Mouse (Mus musculus): ENCODE results near the gene Nelfe. TPM values are rescaled to one million over a fixed set of nuclear protein-coding genes. Genes with fewer than 3 reads are reported as not detected.

Gene Nelfe
- polyA plus RNA-seq, 2 experiments = 37.5 to 42.7 TPM

DNA sequence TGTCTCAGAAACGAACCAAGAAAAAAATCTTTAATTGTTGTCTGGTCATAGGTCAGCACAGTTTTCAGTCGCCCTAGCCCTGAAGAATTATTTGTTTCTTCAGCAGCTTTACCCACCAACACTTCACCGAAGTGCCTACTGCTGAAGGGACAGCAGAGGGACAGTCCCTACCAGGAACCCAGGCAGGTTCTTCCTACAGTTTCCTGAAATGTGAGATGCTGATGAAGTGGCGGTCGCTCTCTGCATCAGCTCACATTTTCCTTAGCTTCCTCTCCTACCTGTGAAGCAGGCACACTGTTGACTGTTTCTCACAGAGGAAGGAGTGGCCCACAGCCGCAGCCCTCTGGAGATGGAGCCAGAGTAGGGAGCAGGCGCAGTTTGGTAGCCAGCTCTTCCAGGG, 15.8 kb downstream of the Nelfe start:
- Histone ChIP-seq H3K36me3 (replicated peaks; ENCODE audit: control insufficient read depth, insufficient read depth, low read depth) (no peaks in the 10 kb centered on the region), H3K9me3 (ENCODE audit: control insufficient read depth, low read length) (no peaks in the 10 kb centered on the region), H3K27me3 (ENCODE audit: control insufficient read depth, insufficient read depth, low read length) (no peaks in the 10 kb centered on the region), H3K4me2 (ENCODE audit: low read depth) (no peak overlapping the region), H3K9ac (replicated peaks) (no peak overlapping the region), H3K4me3 (ENCODE audit: insufficient read depth in 1 of 2, low read depth in 2 of 2, low read length in 2 of 2) (no peak overlapping the region), H3K27ac (no peak overlapping the region), H3K4me1 (replicated peaks; ENCODE audit: control insufficient read depth in 2 of 2, insufficient read depth in 2 of 2, low read length in 1 of 2) (peaks cover 0 to 2% of the 10 kb centered on the region in 2 experiments; a peak in 1 of 4 replicates)
- DNase-seq (ENCODE audit: low read depth in 3 of 3, low spot score in 3 of 3) (no peak), ATAC-seq (ENCODE audit: insufficient read depth) (no peak)
- WGBS (ENCODE audit: insufficient replicate concordance) = 40% methylated on average over 7 of the region's 7 CpGs
- TF ChIP-seq EP300 (IDR thresholded peaks at IDR 0.05; ENCODE audit: low read depth) = no peak
- no peak for TF ChIP-seq CTCF (IDR thresholded peaks at IDR 0.05; ENCODE audit: low read depth)

DNA sequence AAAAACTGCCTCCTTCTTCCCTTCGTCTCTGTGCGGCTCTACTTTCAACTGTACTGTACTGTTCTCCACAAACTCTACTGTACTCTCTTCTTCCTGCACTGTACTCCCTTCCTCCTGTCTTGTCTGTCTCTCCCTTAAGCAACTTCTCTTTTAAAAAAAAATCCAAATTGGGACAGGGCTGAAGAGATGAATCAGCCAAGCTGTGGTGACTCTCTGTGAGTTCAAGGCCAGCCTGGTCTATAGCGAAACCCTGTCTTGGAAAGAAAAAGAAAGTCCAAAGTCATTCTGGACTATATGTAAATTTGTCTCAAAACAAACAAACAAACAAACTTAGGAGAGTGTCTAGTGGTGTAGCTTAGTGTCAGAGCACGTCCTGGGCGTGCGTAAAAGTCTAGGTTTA, 24.1 kb downstream of the Nelfe start:
- 73% methylated on average over 6 of the region's 6 CpGs for WGBS (ENCODE audit: insufficient replicate concordance)
- Histone ChIP-seq H3K27me3 (ENCODE audit: control insufficient read depth, insufficient read depth, low read length) (no peaks in the 10 kb centered on the region), H3K9me3 (ENCODE audit: control insufficient read depth, low read length) (no peaks in the 10 kb centered on the region), H3K4me2 (ENCODE audit: low read depth) (no peak overlapping the region), H3K36me3 (replicated peaks; ENCODE audit: control insufficient read depth, insufficient read depth, low read depth) (no peaks in the 10 kb centered on the region), H3K4me1 (replicated peaks; ENCODE audit: control insufficient read depth in 2 of 2, insufficient read depth in 2 of 2, low read length in 1 of 2) (no peaks in the 10 kb centered on the region), H3K4me3 (ENCODE audit: insufficient read depth in 1 of 2, low read depth in 2 of 2, low read length in 2 of 2) (no peak overlapping the region), H3K9ac (replicated peaks) (no peak overlapping the region), H3K27ac (no peak overlapping the region)
- DNase-seq (ENCODE audit: low read depth in 3 of 3, low spot score in 3 of 3) = no peak
- ATAC-seq (ENCODE audit: insufficient read depth) = no peak
- TF ChIP-seq EP300 (IDR thresholded peaks at IDR 0.05; ENCODE audit: low read depth) (no peak), CTCF (IDR thresholded peaks at IDR 0.05; ENCODE audit: low read depth) (no peak)

DNA sequence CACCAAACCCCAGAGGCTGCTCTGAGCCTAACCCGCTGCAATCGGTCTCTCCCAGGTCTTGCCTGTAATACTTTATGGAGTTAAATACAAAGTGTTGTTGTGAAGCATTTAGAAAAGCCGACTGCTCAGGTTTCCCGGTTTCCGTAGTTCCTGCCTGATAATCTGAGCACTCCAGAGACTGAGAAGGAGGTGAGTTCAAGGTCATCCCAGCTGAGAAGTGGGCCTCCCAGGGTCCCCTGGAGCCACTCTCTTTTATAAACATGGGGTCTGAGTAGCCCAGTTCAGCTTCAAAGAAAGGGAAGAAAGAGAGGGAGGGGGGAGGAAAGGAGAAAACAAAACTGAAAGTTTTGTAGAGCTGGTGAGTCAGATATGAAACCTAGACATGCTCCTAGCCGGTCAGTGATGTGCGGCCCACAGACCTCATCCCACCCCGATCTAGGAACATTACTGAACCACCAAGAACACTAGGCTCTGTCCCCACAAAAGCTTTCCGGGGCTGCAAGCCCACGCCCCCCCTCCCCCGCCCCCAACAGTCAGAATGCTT, 29.2 kb downstream of the Nelfe start, which contains the start of gene Zbtb12:
TSS of gene Zbtb12 (plus strand) at position 148 of the 544 bp plus-strand sequence.
- Histone ChIP-seq H3K4me1 (replicated peaks; ENCODE audit: control insufficient read depth in 2 of 2, insufficient read depth in 2 of 2, low read length in 1 of 2) (peaks cover 0 to 13% of the 10 kb centered on the region in 2 experiments; a peak in 2 of 4 replicates), H3K9ac (replicated peaks) (no peak within 1 kb of the TSS), H3K36me3 (replicated peaks; ENCODE audit: control insufficient read depth, insufficient read depth, low read depth) (no peaks in the 10 kb centered on the region), H3K9me3 (ENCODE audit: control insufficient read depth, low read length) (no peaks in the 10 kb centered on the region), H3K4me2 (ENCODE audit: low read depth) (no peak within 1 kb of the TSS), H3K27ac (no peak within 1 kb of the TSS), H3K4me3 (ENCODE audit: insufficient read depth in 1 of 2, low read depth in 2 of 2, low read length in 2 of 2) (no peak within 1 kb of the TSS), H3K27me3 (ENCODE audit: control insufficient read depth, insufficient read depth, low read length) (no peaks in the 10 kb centered on the region)
- DNase-seq (ENCODE audit: low read depth in 3 of 3, low spot score in 3 of 3) = no peak
- ATAC-seq (ENCODE audit: insufficient read depth) = no peak
- 57% methylated on average over 11 of the region's 11 CpGs for WGBS (ENCODE audit: insufficient replicate concordance)
- no peak for TF ChIP-seq CTCF (IDR thresholded peaks at IDR 0.05; ENCODE audit: low read depth)
- TF ChIP-seq EP300 (IDR thresholded peaks at IDR 0.05; ENCODE audit: low read depth) = no peak

DNA sequence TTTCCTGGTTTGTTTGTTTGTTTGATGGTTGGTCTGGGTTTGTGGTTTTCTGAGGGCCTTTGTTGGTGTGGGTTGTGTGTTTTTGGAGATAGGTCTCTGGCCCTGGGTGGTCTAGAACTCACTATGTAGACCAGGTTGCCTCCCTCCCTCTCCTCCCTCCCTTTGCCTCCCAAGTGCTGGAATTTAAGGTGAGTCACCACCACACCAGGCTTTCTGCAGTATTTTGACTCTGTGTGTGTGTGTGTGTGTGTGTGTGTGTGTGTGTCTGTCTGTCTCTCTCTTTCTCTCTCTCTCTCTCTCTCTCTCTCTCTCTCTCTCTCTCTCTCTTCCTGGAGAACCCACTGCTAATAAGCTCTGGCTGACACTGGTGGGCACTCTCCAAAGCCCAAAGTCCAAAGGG, 31.0 kb downstream of the Nelfe start:
- Histone ChIP-seq H3K4me1 (replicated peaks; ENCODE audit: control insufficient read depth in 2 of 2, insufficient read depth in 2 of 2, low read length in 1 of 2) (peaks cover 0 to 22% of the 10 kb centered on the region in 2 experiments; a peak in 2 of 4 replicates), H3K4me3 (ENCODE audit: insufficient read depth in 1 of 2, low read depth in 2 of 2, low read length in 2 of 2) (no peak overlapping the region), H3K9me3 (ENCODE audit: control insufficient read depth, low read length) (no peaks in the 10 kb centered on the region), H3K27ac (no peak overlapping the region), H3K36me3 (replicated peaks; ENCODE audit: control insufficient read depth, insufficient read depth, low read depth) (no peaks in the 10 kb centered on the region), H3K27me3 (ENCODE audit: control insufficient read depth, insufficient read depth, low read length) (no peaks in the 10 kb centered on the region), H3K4me2 (ENCODE audit: low read depth) (peak overlapping the region; percentile 54), H3K9ac (replicated peaks) (no peak overlapping the region)
- DNase-seq (ENCODE audit: low read depth in 3 of 3, low spot score in 3 of 3) (no peak), ATAC-seq (ENCODE audit: insufficient read depth) (no peak)
- TF ChIP-seq CTCF (IDR thresholded peaks at IDR 0.05; ENCODE audit: low read depth) = no peak
- no peak for TF ChIP-seq EP300 (IDR thresholded peaks at IDR 0.05; ENCODE audit: low read depth)

DNA sequence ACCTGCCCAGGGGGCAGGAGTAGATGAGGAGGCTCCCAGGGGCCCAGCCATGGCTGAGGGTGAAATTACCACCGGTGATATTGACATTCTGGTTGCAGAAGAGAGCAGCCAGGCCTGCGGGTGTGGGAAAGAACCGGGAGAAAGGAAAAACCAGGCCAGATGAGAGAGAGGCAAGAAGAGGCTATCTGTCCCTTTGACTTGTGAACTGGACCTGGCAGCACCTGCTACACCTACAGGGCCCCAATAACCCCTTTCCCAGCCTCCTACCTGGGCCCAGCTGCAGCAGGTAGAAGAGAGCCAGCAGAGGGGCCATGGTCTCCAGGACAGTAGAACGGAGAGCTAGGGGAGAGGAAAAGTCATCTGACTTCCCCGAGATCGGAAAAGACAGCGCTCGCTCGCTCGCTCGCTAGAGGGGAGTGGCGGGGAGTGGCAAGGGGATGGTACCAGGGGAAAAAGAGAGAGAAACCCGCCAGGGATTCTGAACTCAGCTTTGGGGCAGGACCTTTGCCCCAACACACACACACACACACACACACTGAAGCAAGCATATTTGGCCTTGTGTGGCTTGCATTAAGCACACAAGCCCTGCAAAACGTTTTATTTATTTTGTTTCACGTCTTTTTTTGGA, 31.6 kb downstream of the Nelfe start, which contains the start of gene Gm20547:
TSS of gene Gm20547 (minus strand) at position 360 of the 628 bp plus-strand sequence.
- DNase-seq (ENCODE audit: low read depth in 3 of 3, low spot score in 3 of 3) (no peak), ATAC-seq (ENCODE audit: insufficient read depth) (no peak)
- H3K27ac ChIP-seq = no peak within 1 kb of the TSS
- H3K36me3 ChIP-seq (replicated peaks; ENCODE audit: control insufficient read depth, insufficient read depth, low read depth) = no peaks in the 10 kb centered on the region
- H3K4me1 ChIP-seq (replicated peaks; ENCODE audit: control insufficient read depth in 2 of 2, insufficient read depth in 2 of 2, low read length in 1 of 2) = peaks cover 0 to 22% of the 10 kb centered on the region in 2 experiments; a peak in 2 of 4 replicates
- WGBS (ENCODE audit: insufficient replicate concordance) = 14% methylated on average over 15 of the region's 15 CpGs
- peak within 1 kb of the TSS in 1 of 2 experiments; percentile 30; a peak in 2 of 4 replicates for H3K4me3 ChIP-seq (ENCODE audit: insufficient read depth in 1 of 2, low read depth in 2 of 2, low read length in 2 of 2)
- peak within 1 kb of the TSS; percentile 15 for H3K9ac ChIP-seq (replicated peaks)
- no peaks in the 10 kb centered on the region for H3K27me3 ChIP-seq (ENCODE audit: control insufficient read depth, insufficient read depth, low read length)
- H3K9me3 ChIP-seq (ENCODE audit: control insufficient read depth, low read length) = no peaks in the 10 kb centered on the region
- TF ChIP-seq CTCF (IDR thresholded peaks at IDR 0.05; ENCODE audit: low read depth) (peak; percentile 16; the same call in 1 of the 2 replicates), EP300 (IDR thresholded peaks at IDR 0.05; ENCODE audit: low read depth) (no peak)
- peak within 1 kb of the TSS; percentile 54 for H3K4me2 ChIP-seq (ENCODE audit: low read depth)

All from liver, embryonic 14.5 days (tissue).